8 mouse cellular contexts compared by ENCODE assay signal in genomic region chrX:7376586-7376985, GRCm38 (mm10). TPM values are rescaled to one million over a fixed set of nuclear protein-coding genes. Genes with fewer than 3 reads are reported as not detected.
DNase-seq lines count a peak whose midpoint lies in the region; ATAC-seq lines count a peak whose summit lies in the region.

No protein-coding gene starts in this region.

- H3K4me2 ChIP-seq in embryonic facial prominence, embryonic 14.5 days (ENCODE audit: low read depth, low read length): peak overlapping the region; percentile 71
- H3K4me2 ChIP-seq in midbrain, embryonic 13.5 days (replicated peaks): peak overlapping the region; percentile 70

- H3K9ac ChIP-seq in embryonic facial prominence, embryonic 14.5 days (ENCODE audit: low read depth, low read length): peak overlapping the region; percentile 74; the same call in 1 of the 2 replicates
- H3K9ac ChIP-seq in midbrain, embryonic 13.5 days (replicated peaks): peak overlapping the region; percentile 76

- no peaks in the 10 kb centered on the region for H3K36me3 ChIP-seq in embryonic facial prominence, embryonic 14.5 days (ENCODE audit: control insufficient read depth, insufficient read depth, low read length)
- H3K36me3 ChIP-seq in midbrain, embryonic 13.5 days: no peaks in the 10 kb centered on the region

- no peaks in the 10 kb centered on the region for H3K4me1 ChIP-seq in embryonic facial prominence, embryonic 14.5 days (ENCODE audit: control insufficient read depth, insufficient read depth, low read length)
- H3K4me1 ChIP-seq in midbrain, embryonic 13.5 days (replicated peaks): peaks cover 20% of the 10 kb centered on the region; the same call in 1 of the 2 replicates

- peak overlapping the region; percentile 91 for H3K27ac ChIP-seq in embryonic facial prominence, embryonic 14.5 days (replicated peaks; ENCODE audit: low read depth, low read length)
- H3K27ac ChIP-seq in midbrain, embryonic 13.5 days: peak overlapping the region; percentile 82

- peak overlapping the region; percentile 56 for H3K4me3 ChIP-seq in embryonic facial prominence, embryonic 14.5 days (ENCODE audit: low read depth, low read length)
- H3K4me3 ChIP-seq in midbrain, embryonic 13.5 days (replicated peaks): peak overlapping the region; percentile 56

- H3K27me3 ChIP-seq in embryonic facial prominence, embryonic 14.5 days (replicated peaks; ENCODE audit: control insufficient read depth, insufficient read depth, low read length): no peaks in the 10 kb centered on the region
- no peaks in the 10 kb centered on the region for H3K27me3 ChIP-seq in midbrain, embryonic 13.5 days

- WGBS in embryonic facial prominence, embryonic 14.5 days: 47% methylated on average over 4 of the region's 4 CpGs
- WGBS in midbrain, embryonic 13.5 days: 43% methylated on average over 4 of the region's 4 CpGs

- H3K9me3 ChIP-seq in embryonic facial prominence, embryonic 14.5 days (ENCODE audit: control insufficient read depth, low read length): no peaks in the 10 kb centered on the region
- no peaks in the 10 kb centered on the region for H3K9me3 ChIP-seq in midbrain, embryonic 13.5 days

- peak; percentile 12 to 20 for DNase-seq in cerebellum, postnatal 10 days
- DNase-seq in cerebellum, postnatal 36 days: no peak
- DNase-seq in 3134 (ENCODE audit: extremely low read depth, insufficient read length, low spot score): peak; percentile 11
- no peak for DNase-seq in embryonic facial prominence, embryonic 14.5 days (ENCODE audit: low spot score)
- DNase-seq in induced T-regulatory cell, adult 2 months (ENCODE audit: low read depth): peak; percentile 9
- no peak for DNase-seq in frontal cortex, postnatal 36 days (ENCODE audit: low spot score in 2 of 2)

- ATAC-seq in embryonic facial prominence, embryonic 14.5 days (ENCODE audit: low read depth): no peak
- peak; percentile 37; the same call in 1 of the 2 replicates for ATAC-seq in midbrain, embryonic 13.5 days
- no peak for ATAC-seq in monocyte, adult 5-6 weeks (replicated peaks; ENCODE audit: insufficient number of reproducible peaks, low FRiP score, low TSS enrichment, poor library complexity, severe bottlenecking)

RNA-seq across cellular contexts. Expression of gene Usp27x, which starts 1.0 kb away (rescaled TPM):
- polyA plus RNA-seq in embryonic facial prominence, embryonic 14.5 days (2014; fragmentation: Nextera tagmentation; extraction: Ambion mirVana): 0.34 and 0.35 TPM in 2 replicates
- 1.6 and 1.9 TPM in 2 replicates for polyA plus RNA-seq in midbrain, embryonic 13.5 days (2015; fragmentation: Nextera tagmentation; extraction: Ambion mirVana)
- total RNA-seq in monocyte, adult 5-6 weeks (2017): 0.49 to 1.9 TPM (median 1.4 TPM) in 3 replicates

RNA-seq across cellular contexts. Expression of gene Clcn5, which starts 57.4 kb away (rescaled TPM):
- 36.0 and 42.1 TPM in 2 replicates for polyA plus RNA-seq in embryonic facial prominence, embryonic 14.5 days (2014; fragmentation: Nextera tagmentation; extraction: Ambion mirVana)
- 6.2 and 8.2 TPM in 2 replicates for polyA plus RNA-seq in midbrain, embryonic 13.5 days (2015; fragmentation: Nextera tagmentation; extraction: Ambion mirVana)
- 7.4 to 14.2 TPM (median 8.6 TPM) in 3 replicates for total RNA-seq in monocyte, adult 5-6 weeks (2017)

Comparison
In these comparisons a context has a peak if more than half of its experiments do, and no peak if none do; other contexts are left out.
1. DNase-seq: peak in cerebellum, postnatal 10 days (2 of 2), 3134 (single experiment) and induced T-regulatory cell, adult 2 months (single experiment); none in cerebellum, postnatal 36 days (0 of 2), embryonic facial prominence, embryonic 14.5 days (single experiment) and frontal cortex, postnatal 36 days (0 of 2).